Mouse (Mus musculus) T-cell, adult 2 months (primary cell): ENCODE measurements around the gene Scoc.

Experiments used
- DNase-seq: peaks from one replicate; pipeline ENCODE4 v3.0.0; 2022; ENCODE audit warnings: low spot score

Gene Scoc

DNA sequence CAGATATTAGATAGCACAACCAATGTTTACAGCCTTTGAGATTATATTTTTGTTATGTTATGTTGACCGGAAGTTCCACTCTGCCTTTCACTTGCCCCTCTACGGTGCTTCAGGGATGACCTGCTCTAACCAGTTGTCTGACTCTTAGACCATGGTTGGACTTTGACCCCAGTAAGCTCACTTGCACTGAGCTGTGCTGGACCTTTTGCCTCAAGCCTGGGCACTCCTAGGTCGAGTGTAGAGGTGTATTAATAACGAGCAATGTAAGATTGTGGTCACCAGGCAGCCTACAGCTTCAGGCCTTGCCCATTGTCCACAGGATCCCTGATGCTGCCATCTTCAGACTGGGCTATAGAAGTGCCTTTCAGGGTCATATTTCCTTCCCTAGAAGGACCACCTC lies 60.5 kb downstream of the Scoc start:
- DNase-seq, result no peak

DNA sequence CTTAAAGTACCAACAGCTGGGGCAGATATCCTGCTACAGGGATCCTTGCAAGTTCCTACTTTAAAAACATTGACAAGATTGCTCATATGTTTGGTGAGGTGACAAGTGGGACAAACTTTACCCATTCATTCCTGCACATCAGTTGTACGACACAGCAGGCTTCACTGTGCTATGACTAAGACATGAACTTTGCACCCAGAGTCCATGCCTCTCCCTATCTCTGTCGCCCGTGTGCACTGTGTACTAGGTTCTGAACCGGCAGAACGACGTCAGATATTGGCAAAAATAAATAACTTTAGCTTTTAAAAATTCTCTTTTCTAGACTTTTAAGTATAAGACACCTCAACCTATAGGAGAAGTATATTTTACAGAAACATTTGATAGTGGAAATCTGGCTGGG lies 61.5 kb downstream of the Scoc start:
- DNase-seq, result no peak

DNA sequence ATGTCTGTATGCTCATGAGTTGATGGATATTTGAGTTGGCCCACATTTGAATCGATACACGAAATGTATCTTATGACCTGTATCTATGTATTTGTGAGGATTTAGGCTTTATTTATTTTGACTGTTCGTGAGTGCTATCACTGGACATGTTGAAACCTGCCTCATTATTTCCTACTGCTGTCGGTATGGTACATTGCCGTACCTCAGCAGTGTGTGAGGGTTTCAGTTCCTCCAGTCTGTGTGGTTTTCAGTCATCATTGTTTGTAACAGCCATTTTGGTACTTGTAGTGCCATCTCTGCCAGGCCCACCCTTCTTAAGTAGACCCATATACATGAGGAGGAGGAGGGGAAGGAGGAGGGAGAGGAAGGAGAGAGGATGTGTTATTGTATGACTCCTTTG lies 63.9 kb downstream of the Scoc start:
- DNase-seq, result no peak

DNA sequence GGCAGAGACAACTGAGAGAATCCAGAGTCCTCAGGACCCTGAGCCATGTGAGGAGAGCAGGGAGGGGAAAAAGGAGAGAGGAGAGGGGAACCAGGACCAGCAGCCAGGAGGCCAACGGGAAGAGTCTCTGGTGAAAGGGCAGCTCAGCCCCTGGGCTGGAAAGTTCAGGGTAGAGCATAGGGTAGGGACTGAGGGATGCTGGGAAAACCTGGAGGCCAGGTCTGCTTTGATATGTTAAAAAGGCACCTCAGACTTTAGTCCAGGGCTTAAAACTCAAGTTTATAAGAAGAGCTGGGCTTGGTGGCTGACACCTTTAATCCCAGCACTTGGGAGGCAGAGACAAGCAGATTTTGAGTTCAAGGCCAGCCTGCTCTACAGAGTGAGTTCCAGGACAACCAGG lies 65.7 kb downstream of the Scoc start:
- no peak for DNase-seq

DNA sequence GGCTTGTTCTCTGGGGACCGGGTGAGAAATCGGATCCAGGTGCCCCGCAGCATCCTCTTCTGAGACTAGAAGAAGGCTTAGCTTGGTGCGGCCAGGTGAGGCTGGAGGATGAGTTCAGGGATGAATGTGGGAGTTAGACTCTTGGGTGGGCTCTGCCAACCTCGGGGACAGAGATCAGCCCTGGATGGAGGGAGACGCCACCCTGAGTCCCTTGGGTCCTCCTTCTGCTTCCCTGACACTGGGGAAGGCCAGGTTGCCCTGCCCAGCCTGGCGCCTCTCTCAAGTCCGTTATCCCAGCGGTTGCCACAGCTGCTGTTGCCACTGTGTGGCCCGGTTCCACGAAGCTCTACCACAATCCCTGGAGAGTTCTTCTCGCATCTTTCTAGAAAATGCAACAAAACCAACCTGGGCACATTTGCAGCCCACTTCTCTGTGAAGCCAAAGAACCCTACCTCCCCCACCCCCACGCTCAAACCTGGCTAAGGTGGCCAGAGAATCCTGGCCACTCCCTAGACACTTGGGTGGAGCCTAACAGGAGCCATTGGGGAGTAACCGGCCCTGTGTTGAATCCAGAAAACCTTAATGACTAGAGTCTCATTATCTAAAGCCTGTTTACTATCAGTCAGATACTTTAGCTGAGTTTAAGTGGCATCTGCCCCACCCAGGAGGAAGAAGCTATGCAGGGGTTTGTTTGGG lies 68.0 kb downstream of the Scoc start:
- DNase-seq, result no peak

DNA sequence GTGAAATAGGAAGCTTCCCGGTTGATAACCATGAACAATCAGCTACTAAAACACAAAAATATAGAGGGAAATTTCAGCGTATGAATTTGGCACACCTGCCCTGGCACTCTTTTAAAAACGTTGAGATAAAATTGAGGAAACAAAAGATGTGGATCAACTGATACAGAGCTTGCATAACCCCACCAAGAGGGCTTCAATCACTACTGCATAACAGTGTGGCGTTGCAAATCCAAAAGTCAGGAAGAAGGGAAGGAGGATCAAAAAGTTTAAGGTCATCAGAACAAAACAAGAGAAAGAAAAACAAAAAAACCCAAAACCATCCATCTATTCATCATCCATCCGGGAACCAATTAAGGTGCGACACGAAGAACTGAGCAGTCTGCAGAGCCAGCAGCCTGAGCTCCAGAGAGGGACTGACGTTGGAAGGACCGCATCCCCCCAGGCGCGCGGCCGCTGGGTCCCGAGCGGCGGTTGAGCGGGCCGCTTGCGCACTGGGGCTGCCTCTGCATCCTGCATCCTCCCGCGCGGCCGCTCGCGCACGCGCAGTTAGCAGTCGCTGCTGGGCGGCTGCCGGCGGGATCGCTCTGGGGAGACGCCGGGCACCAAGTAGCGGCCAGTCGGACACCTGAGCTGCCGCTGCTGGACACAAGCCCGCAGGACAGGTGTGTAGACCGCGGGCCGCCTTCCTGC lies 68.7 kb downstream of the Scoc start, which contains the start of gene Clgn:
TSS of gene Clgn (plus strand) at position 552 of the 690 bp plus-strand sequence.
- DNase-seq, result peak; percentile 8

DNA sequence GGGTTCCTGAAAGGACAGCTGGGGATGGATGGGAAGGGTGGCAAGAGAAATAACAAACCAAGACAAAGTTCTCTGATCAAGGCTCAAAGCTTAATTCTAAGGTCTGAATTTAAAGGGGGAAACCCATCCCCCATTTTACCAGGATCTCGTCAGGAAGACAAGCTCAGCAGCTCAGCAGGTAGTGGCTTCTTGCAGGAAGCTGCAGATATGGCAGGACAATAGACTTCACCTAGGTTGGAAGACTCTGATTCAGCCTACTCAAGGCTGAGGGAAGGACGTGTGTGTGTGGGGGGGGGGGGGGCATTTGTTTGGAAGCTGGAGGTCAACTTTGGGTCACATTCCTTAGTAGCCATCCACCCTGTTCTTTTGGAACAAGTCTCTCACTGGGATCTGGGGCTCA lies 75.3 kb downstream of the Scoc start:
- DNase-seq, result no peak

DNA sequence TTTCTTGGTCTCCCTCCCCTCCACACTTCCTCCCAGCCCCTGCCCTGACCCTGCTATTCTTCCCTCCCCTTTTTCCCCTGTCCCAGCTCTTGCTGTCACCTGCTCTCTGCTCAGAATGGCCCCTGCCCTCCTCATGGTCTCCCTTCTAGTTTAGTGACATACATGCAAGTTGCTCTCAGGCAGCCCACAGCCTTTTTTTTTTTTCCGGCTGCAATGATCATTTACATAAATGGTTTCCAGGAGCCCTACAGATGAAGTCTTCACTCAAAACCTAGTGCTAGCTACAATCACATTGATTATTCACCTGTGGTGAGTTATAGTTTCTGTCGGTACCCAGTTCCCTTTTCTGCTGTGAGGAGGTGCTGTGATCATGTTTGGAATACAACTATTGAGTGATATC lies 77.2 kb downstream of the Scoc start:
- no peak for DNase-seq

DNA sequence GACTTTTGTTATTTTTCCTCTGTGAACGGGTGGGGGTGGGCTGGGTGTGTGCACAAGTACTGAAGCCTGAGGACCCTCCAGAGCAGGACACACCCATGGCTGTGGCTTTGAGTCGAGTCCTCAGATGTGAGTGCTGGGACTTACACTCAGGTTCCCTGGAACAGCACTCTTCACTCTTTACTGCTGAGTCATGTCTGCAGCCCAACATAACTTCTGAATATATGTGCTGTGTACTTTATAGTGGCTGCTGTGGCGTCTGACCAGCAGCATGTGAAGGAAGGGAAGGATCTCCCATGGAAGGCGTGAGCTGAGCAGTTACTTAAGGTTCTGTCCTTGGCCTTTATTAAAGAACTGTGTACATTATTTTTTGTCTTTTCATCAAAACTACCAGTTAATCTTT lies 78.0 kb downstream of the Scoc start:
- no peak for DNase-seq
